Mouse (Mus musculus): ENCODE measurements at regions not wholly inside any gene's neighbourhood (a gene's known extent, or its start where the extent isn't known, plus 50 kb on each side); places are given as distances from the start of the nearest gene placed in this dataset.

- no peaks in the 10 kb centered on the region for H3K4me1 ChIP-seq (ENCODE audit: control insufficient read depth, insufficient read depth, insufficient read length, low read length)
- H3K36me3 ChIP-seq (ENCODE audit: control insufficient read depth, insufficient read depth, low read length), result no peaks in the 10 kb centered on the region
- TF ChIP-seq POLR2A (IDR thresholded peaks at IDR 0.05; ENCODE audit: low read depth, low read length) (no peak), CTCF (IDR thresholded peaks at IDR 0.05; ENCODE audit: extremely low read depth, insufficient read length, insufficient replicate concordance, low read depth, low read length) (no peak)
- H3K27ac ChIP-seq (ENCODE audit: insufficient read depth, low read depth, low read length), result no peak overlapping the region
- 66% methylated on average over 6 of the region's 6 CpGs for WGBS
- no peak overlapping the region for H3K4me3 ChIP-seq (ENCODE audit: low read depth, low read length)
- H3K27me3 ChIP-seq (ENCODE audit: control insufficient read depth, insufficient read depth, low read length), result no peaks in the 10 kb centered on the region
These were observed 241.8 kb upstream of the Gm10131 start for GRCm38 (mm10) chr8:34353140-34353855.

- TF ChIP-seq CTCF (IDR thresholded peaks at IDR 0.05; ENCODE audit: extremely low read depth, insufficient read length, insufficient replicate concordance, low read depth, low read length) (no peak), POLR2A (IDR thresholded peaks at IDR 0.05; ENCODE audit: low read depth, low read length) (no peak)
- no peak overlapping the region for H3K27ac ChIP-seq (ENCODE audit: insufficient read depth, low read depth, low read length)
- no peaks in the 10 kb centered on the region for H3K36me3 ChIP-seq (ENCODE audit: control insufficient read depth, insufficient read depth, low read length)
- H3K4me1 ChIP-seq (ENCODE audit: control insufficient read depth, insufficient read depth, insufficient read length, low read length), result no peaks in the 10 kb centered on the region
- H3K4me3 ChIP-seq (ENCODE audit: low read depth, low read length), result no peak overlapping the region
- no peaks in the 10 kb centered on the region for H3K27me3 ChIP-seq (ENCODE audit: control insufficient read depth, insufficient read depth, low read length)
- WGBS, result 85% methylated on average over 4 of the region's 4 CpGs
These were observed 223.3 kb upstream of the Gm10131 start for GRCm38 (mm10) chr8:34334851-34335250.

- TF ChIP-seq CTCF (IDR thresholded peaks at IDR 0.05; ENCODE audit: extremely low read depth, insufficient read length, insufficient replicate concordance, low read depth, low read length) (no peak), POLR2A (IDR thresholded peaks at IDR 0.05; ENCODE audit: low read depth, low read length) (no peak)
- Histone ChIP-seq H3K27me3 (ENCODE audit: control insufficient read depth, insufficient read depth, low read length) (no peaks in the 10 kb centered on the region), H3K36me3 (ENCODE audit: control insufficient read depth, insufficient read depth, low read length) (no peaks in the 10 kb centered on the region), H3K27ac (ENCODE audit: insufficient read depth, low read depth, low read length) (no peak overlapping the region), H3K4me1 (ENCODE audit: control insufficient read depth, insufficient read depth, insufficient read length, low read length) (no peaks in the 10 kb centered on the region), H3K4me3 (ENCODE audit: low read depth, low read length) (no peak overlapping the region)
- WGBS, result 79% methylated on average over 5 of the region's 5 CpGs
These were observed 220.1 kb upstream of the Gm10131 start for GRCm38 (mm10) chr8:34331673-34332072.

- H3K27me3 ChIP-seq (ENCODE audit: control insufficient read depth, insufficient read depth, low read length), result no peaks in the 10 kb centered on the region
- H3K27ac ChIP-seq (ENCODE audit: insufficient read depth, low read depth, low read length), result no peak overlapping the region
- no peak for TF ChIP-seq CTCF (IDR thresholded peaks at IDR 0.05; ENCODE audit: extremely low read depth, insufficient read length, insufficient replicate concordance, low read depth, low read length)
- TF ChIP-seq POLR2A (IDR thresholded peaks at IDR 0.05; ENCODE audit: low read depth, low read length), result no peak
- 37% methylated on average over 15 of the region's 15 CpGs for WGBS
- H3K36me3 ChIP-seq (ENCODE audit: control insufficient read depth, insufficient read depth, low read length), result no peaks in the 10 kb centered on the region
- no peak overlapping the region for H3K4me3 ChIP-seq (ENCODE audit: low read depth, low read length)
- no peaks in the 10 kb centered on the region for H3K4me1 ChIP-seq (ENCODE audit: control insufficient read depth, insufficient read depth, insufficient read length, low read length)
These were observed 215.1 kb upstream of the Gm10131 start for GRCm38 (mm10) chr8:34326614-34326965.

- WGBS, result 24% methylated on average over 15 of the region's 17 CpGs
- H3K4me3 ChIP-seq (ENCODE audit: low read depth, low read length), result no peak overlapping the region
- no peak for TF ChIP-seq CTCF (IDR thresholded peaks at IDR 0.05; ENCODE audit: extremely low read depth, insufficient read length, insufficient replicate concordance, low read depth, low read length)
- TF ChIP-seq POLR2A (IDR thresholded peaks at IDR 0.05; ENCODE audit: low read depth, low read length), result no peak
- no peaks in the 10 kb centered on the region for H3K36me3 ChIP-seq (ENCODE audit: control insufficient read depth, insufficient read depth, low read length)
- no peaks in the 10 kb centered on the region for H3K4me1 ChIP-seq (ENCODE audit: control insufficient read depth, insufficient read depth, insufficient read length, low read length)
- H3K27ac ChIP-seq (ENCODE audit: insufficient read depth, low read depth, low read length), result no peak overlapping the region
- H3K27me3 ChIP-seq (ENCODE audit: control insufficient read depth, insufficient read depth, low read length), result no peaks in the 10 kb centered on the region
These were observed 214.5 kb upstream of the Gm10131 start for GRCm38 (mm10) chr8:34325841-34326613.

- TF ChIP-seq POLR2A (IDR thresholded peaks at IDR 0.05; ENCODE audit: low read depth, low read length), result no peak
- no peak for TF ChIP-seq CTCF (IDR thresholded peaks at IDR 0.05; ENCODE audit: extremely low read depth, insufficient read length, insufficient replicate concordance, low read depth, low read length)
- Histone ChIP-seq H3K27ac (ENCODE audit: insufficient read depth, low read depth, low read length) (no peak overlapping the region), H3K4me1 (ENCODE audit: control insufficient read depth, insufficient read depth, insufficient read length, low read length) (no peaks in the 10 kb centered on the region), H3K4me3 (ENCODE audit: low read depth, low read length) (no peak overlapping the region), H3K36me3 (ENCODE audit: control insufficient read depth, insufficient read depth, low read length) (no peaks in the 10 kb centered on the region), H3K27me3 (ENCODE audit: control insufficient read depth, insufficient read depth, low read length) (no peaks in the 10 kb centered on the region)
- 36% methylated on average over 6 of the region's 6 CpGs for WGBS
These were observed 208.6 kb upstream of the Gm10131 start for GRCm38 (mm10) chr8:34320158-34320587.

GRCm38 (mm10) chr8:34319719-34320118 lies 208.2 kb upstream of the Gm10131 start:
- H3K4me1 ChIP-seq (ENCODE audit: control insufficient read depth, insufficient read depth, insufficient read length, low read length), result no peaks in the 10 kb centered on the region
- TF ChIP-seq POLR2A (IDR thresholded peaks at IDR 0.05; ENCODE audit: low read depth, low read length) (no peak), CTCF (IDR thresholded peaks at IDR 0.05; ENCODE audit: extremely low read depth, insufficient read length, insufficient replicate concordance, low read depth, low read length) (no peak)
- no peaks in the 10 kb centered on the region for H3K36me3 ChIP-seq (ENCODE audit: control insufficient read depth, insufficient read depth, low read length)
- H3K27me3 ChIP-seq (ENCODE audit: control insufficient read depth, insufficient read depth, low read length), result no peaks in the 10 kb centered on the region
- 95% methylated on average over 5 of the region's 5 CpGs for WGBS
- no peak overlapping the region for H3K27ac ChIP-seq (ENCODE audit: insufficient read depth, low read depth, low read length)
- H3K4me3 ChIP-seq (ENCODE audit: low read depth, low read length), result no peak overlapping the region
